Mouse (Mus musculus): ENCODE measurements at regions not wholly inside any gene's neighbourhood (a gene's known extent, or its start where the extent isn't known, plus 50 kb on each side); places are given as distances from the start of the nearest gene placed in this dataset.

GRCm38 (mm10) chr12:56438384-56438783, 92.7 kb upstream of the Mbip start:
- H3K27me3 ChIP-seq (ENCODE audit: control insufficient read depth, insufficient read depth, low read length), result no peaks in the 10 kb centered on the region
- WGBS, result 79% methylated on average over 3 of the region's 3 CpGs
- no peak for TF ChIP-seq POLR2A (IDR thresholded peaks at IDR 0.05; ENCODE audit: borderline replicate concordance, extremely low read depth, insufficient read depth, insufficient read length)

DNA sequence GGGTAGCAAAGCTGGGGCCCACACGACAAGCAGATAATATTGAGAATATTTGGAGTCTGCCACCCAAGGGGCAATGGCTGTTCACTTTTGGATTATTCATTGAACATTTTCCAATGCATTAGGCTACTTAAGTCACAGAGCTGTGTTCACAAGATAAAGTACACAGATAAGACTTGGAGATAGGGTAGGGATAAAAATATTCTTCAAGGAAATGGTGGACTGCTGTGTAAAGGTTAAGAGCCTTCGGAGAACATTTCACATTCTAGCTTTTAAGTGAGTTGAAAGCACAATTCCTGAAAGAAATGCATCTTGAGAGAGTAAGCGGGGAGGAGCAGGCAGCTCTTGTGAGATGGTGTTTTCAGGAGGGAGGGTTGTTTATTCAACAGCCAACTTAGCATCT, 92.3 kb upstream of the Mbip start:
- ATAC-seq (ENCODE audit: low FRiP score, low read depth), result no peak
- no peak overlapping the region for H3K27ac ChIP-seq (replicated peaks; ENCODE audit: low read depth, low read length)
- no peak for DNase-seq (ENCODE audit: low spot score)
- WGBS, result 88% methylated on average over 3 of the region's 3 CpGs
- no peaks in the 10 kb centered on the region for H3K9me3 ChIP-seq (ENCODE audit: control insufficient read depth, low read length)
- no peaks in the 10 kb centered on the region for H3K36me3 ChIP-seq (ENCODE audit: control insufficient read depth, insufficient read depth, low read length)
- 0 out of 2 replicates have a peak, but pooled peaks cover 4% of the 10 kb centered on the region for H3K4me1 ChIP-seq (ENCODE audit: control insufficient read depth, insufficient read depth, low read length)
- H3K9ac ChIP-seq (ENCODE audit: low read depth, low read length, severe bottlenecking), result no peak overlapping the region
- no peak overlapping the region for H3K4me2 ChIP-seq (replicated peaks; ENCODE audit: low read depth, low read length, severe bottlenecking)
- no peaks in the 10 kb centered on the region for H3K27me3 ChIP-seq (ENCODE audit: control insufficient read depth, insufficient read depth, low read length)
- H3K4me3 ChIP-seq (replicated peaks; ENCODE audit: low read length), result no peak overlapping the region
- no peak for TF ChIP-seq POLR2A (IDR thresholded peaks at IDR 0.05; ENCODE audit: borderline replicate concordance, extremely low read depth, insufficient read depth, insufficient read length)

More at GRCm38 (mm10) chr12:56438384-56438783, 92.7 kb upstream of the Mbip start:
- Histone ChIP-seq H3K27ac (replicated peaks; ENCODE audit: low read depth, low read length) (no peak overlapping the region), H3K4me2 (replicated peaks; ENCODE audit: low read depth, low read length, severe bottlenecking) (no peak overlapping the region), H3K4me1 (ENCODE audit: control insufficient read depth, insufficient read depth, low read length) (0 out of 2 replicates have a peak, but pooled peaks cover 4% of the 10 kb centered on the region), H3K36me3 (ENCODE audit: control insufficient read depth, insufficient read depth, low read length) (no peaks in the 10 kb centered on the region), H3K4me3 (replicated peaks; ENCODE audit: low read length) (no peak overlapping the region), H3K9me3 (ENCODE audit: control insufficient read depth, low read length) (no peaks in the 10 kb centered on the region), H3K9ac (ENCODE audit: low read depth, low read length, severe bottlenecking) (no peak overlapping the region)
- DNase-seq (ENCODE audit: low spot score) (no peak), ATAC-seq (ENCODE audit: low FRiP score, low read depth) (no peak)

- TF ChIP-seq POLR2A (IDR thresholded peaks at IDR 0.05; ENCODE audit: borderline replicate concordance, extremely low read depth, insufficient read depth, insufficient read length), result no peak
- Histone ChIP-seq H3K9ac (ENCODE audit: low read depth, low read length, severe bottlenecking) (no peak overlapping the region), H3K4me1 (ENCODE audit: control insufficient read depth, insufficient read depth, low read length) (no peaks in the 10 kb centered on the region), H3K4me2 (replicated peaks; ENCODE audit: low read depth, low read length, severe bottlenecking) (no peak overlapping the region), H3K9me3 (ENCODE audit: control insufficient read depth, low read length) (no peaks in the 10 kb centered on the region), H3K4me3 (replicated peaks; ENCODE audit: low read length) (no peak overlapping the region), H3K27me3 (ENCODE audit: control insufficient read depth, insufficient read depth, low read length) (no peaks in the 10 kb centered on the region), H3K27ac (replicated peaks; ENCODE audit: low read depth, low read length) (no peak overlapping the region), H3K36me3 (ENCODE audit: control insufficient read depth, insufficient read depth, low read length) (no peaks in the 10 kb centered on the region)
- no peak for ATAC-seq (ENCODE audit: low FRiP score, low read depth)
- DNase-seq (ENCODE audit: low spot score), result no peak
- WGBS, result 82% methylated on average over 9 of the region's 9 CpGs
These were observed 81.1 kb upstream of the Mbip start for GRCm38 (mm10) chr12:56426681-56427246.

- Histone ChIP-seq H3K4me3 (replicated peaks; ENCODE audit: low read length) (no peak overlapping the region), H3K9ac (ENCODE audit: low read depth, low read length, severe bottlenecking) (no peak overlapping the region), H3K27me3 (ENCODE audit: control insufficient read depth, insufficient read depth, low read length) (no peaks in the 10 kb centered on the region), H3K4me1 (ENCODE audit: control insufficient read depth, insufficient read depth, low read length) (no peaks in the 10 kb centered on the region), H3K36me3 (ENCODE audit: control insufficient read depth, insufficient read depth, low read length) (no peaks in the 10 kb centered on the region), H3K27ac (replicated peaks; ENCODE audit: low read depth, low read length) (no peak overlapping the region), H3K9me3 (ENCODE audit: control insufficient read depth, low read length) (no peaks in the 10 kb centered on the region), H3K4me2 (replicated peaks; ENCODE audit: low read depth, low read length, severe bottlenecking) (no peak overlapping the region)
- TF ChIP-seq POLR2A (IDR thresholded peaks at IDR 0.05; ENCODE audit: borderline replicate concordance, extremely low read depth, insufficient read depth, insufficient read length), result no peak
- ATAC-seq (ENCODE audit: low FRiP score, low read depth) (no peak), DNase-seq (ENCODE audit: low spot score) (no peak)
- 89% methylated on average over 7 of the region's 7 CpGs for WGBS
These were observed 70.4 kb upstream of the Mbip start for GRCm38 (mm10) chr12:56416106-56416505.

DNA sequence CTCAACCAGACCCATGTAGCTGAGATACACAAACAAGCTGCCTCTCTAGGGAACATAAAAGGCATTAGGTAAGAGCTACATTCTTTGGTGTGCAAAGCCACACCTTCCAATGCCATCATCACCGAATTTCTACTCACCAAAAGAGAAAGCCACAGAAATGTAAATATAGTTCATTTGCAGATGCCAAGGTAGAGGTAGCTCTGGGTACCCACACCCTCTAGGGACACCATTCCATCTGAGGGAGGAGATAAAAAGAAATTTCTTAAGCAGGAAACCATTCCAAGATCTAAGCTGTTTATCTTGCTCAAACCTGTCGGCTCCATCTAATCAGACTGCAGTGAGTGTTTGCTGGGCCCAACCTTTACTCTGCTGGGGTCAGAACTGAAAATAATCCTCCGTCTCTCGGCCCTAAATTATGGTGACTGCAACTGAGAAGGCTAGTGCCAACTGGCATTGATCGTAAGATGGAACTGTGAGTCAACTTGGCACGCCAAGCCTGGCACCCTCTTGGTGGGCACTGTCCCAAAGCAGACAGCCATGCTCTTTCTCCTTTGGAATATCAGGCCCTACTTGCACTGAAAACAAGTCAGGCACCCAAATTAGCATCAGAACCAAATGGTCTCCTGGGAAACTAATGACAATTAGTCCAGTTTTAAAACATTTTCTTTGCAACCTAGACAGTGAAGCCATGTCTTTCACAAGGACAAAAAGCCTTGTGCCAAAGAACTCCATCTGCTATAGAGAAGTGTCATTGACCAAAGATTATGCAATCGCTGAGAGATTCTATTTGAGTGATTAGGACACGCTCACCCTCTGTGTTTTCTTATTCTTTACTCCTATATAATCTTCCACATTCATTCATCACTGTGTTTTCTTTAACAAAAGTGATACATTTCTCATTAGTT, 69.4 kb upstream of the Mbip start:
- DNase-seq (ENCODE audit: low spot score) (no peak), ATAC-seq (ENCODE audit: low FRiP score, low read depth) (no peak)
- H3K9ac ChIP-seq (ENCODE audit: low read depth, low read length, severe bottlenecking), result no peak overlapping the region
- WGBS, result 77% methylated on average over 8 of the region's 8 CpGs
- H3K27ac ChIP-seq (replicated peaks; ENCODE audit: low read depth, low read length), result no peak overlapping the region
- no peaks in the 10 kb centered on the region for H3K27me3 ChIP-seq (ENCODE audit: control insufficient read depth, insufficient read depth, low read length)
- H3K4me2 ChIP-seq (replicated peaks; ENCODE audit: low read depth, low read length, severe bottlenecking), result no peak overlapping the region
- H3K36me3 ChIP-seq (ENCODE audit: control insufficient read depth, insufficient read depth, low read length), result no peaks in the 10 kb centered on the region
- no peak overlapping the region for H3K4me3 ChIP-seq (replicated peaks; ENCODE audit: low read length)
- no peak for TF ChIP-seq POLR2A (IDR thresholded peaks at IDR 0.05; ENCODE audit: borderline replicate concordance, extremely low read depth, insufficient read depth, insufficient read length)
- H3K4me1 ChIP-seq (ENCODE audit: control insufficient read depth, insufficient read depth, low read length), result no peaks in the 10 kb centered on the region
- H3K9me3 ChIP-seq (ENCODE audit: control insufficient read depth, low read length), result no peaks in the 10 kb centered on the region

Measured in limb, embryonic 14.5 days (tissue).